Mouse (Mus musculus) left cerebral cortex, postnatal 10 days (tissue): ENCODE data around the gene Il21r. TPM values are rescaled to one million over a fixed set of nuclear protein-coding genes. Genes with fewer than 3 reads are reported as not detected.

ENCODE experiments used
- DNase-seq, 2 experiments: peaks; one replicate each; pipeline ENCODE4 v3.0.0; 2021 to 2022; ENCODE audit warnings: low spot score in 2 of 2, mixed read lengths in 1 of 2; ENCODE audit errors: extremely low spot score in 1 of 2
- intact Hi-C: fragments of 180-260 bp; cut with DNase I; formaldehyde crosslinking; loops from one replicate; pipeline ENCODE4 v1.15.1; 2025
- total RNA-seq, 2 experiments: library from RNA; stranded (reverse); gene quantifications; 2 replicates each; pipeline ENCODE4 v1.2.3; 2021

Gene Il21r
- total RNA-seq, 2 experiments from 2014 or later = 0.90 to 1.0 TPM

DNA sequence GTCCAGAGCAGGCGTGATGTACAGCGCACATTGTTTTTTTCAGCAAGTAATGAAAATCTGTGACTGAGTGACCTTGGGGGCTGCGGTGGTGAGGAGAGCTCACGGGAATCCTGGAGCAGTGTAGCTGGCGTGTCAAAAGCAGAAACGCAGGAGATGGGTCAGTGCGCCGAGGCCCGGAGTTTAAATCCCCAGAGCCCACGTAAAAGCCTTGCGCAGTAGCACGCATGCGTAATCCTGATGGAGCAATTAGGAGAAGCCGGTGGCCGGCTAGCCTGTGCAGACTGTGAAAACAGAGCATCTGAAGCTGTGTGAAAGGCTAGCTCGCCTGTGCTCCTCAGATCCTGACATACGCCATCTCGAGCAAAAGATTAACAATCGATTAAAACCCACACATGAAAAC, 31.3 kb upstream of the Il21r start:
- no peak for DNase-seq
- intact Hi-C loops = no loop called here

DNA sequence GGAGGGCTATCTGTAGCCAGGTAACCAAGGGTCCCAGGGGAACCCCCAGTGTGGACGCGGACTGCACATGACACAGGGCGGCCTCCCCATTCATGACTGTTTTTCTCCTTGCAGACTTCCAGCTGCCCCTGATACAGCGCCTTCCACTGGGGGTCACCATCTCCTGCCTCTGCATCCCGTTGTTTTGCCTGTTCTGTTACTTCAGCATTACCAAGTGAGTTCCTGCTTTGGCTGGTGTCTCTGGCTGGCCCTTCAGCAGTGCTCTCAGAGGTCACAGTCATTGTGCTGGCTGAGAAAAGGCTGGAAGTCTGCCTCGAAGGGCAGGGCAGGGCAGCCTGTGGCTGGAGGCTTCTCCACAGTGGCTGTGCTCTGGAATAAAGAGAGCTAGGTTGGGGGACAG, 30.5 kb upstream of the Il21r start:
- intact Hi-C loops = no loop called here
- DNase-seq = no peak

GRCm38 (mm10) chr7:125573849-125574248, 29.4 kb upstream of the Il21r start:
- DNase-seq = no peak
- intact Hi-C loops = no loop called here

GRCm38 (mm10) chr7:125574832-125575231, 28.4 kb upstream of the Il21r start:
- intact Hi-C loops = no loop called here

DNA sequence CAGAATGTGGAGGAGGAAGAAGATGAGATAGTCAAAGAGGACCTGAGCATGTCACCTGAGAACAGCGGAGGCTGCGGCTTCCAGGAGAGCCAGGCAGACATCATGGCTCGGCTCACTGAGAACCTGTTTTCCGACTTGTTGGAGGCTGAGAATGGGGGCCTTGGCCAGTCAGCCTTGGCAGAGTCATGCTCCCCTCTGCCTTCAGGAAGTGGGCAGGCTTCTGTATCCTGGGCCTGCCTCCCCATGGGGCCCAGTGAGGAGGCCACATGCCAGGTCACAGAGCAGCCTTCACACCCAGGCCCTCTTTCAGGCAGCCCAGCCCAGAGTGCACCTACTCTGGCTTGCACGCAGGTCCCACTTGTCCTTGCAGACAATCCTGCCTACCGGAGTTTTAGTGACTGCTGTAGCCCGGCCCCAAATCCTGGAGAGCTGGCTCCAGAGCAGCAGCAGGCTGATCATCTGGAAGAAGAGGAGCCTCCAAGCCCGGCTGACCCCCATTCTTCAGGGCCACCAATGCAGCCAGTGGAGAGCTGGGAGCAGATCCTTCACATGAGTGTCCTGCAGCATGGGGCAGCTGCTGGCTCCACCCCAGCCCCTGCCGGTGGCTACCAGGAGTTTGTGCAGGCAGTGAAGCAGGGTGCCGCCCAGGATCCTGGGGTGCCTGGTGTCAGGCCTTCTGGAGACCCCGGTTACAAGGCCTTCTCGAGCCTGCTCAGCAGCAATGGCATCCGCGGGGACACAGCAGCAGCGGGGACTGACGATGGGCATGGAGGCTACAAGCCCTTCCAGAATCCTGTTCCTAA, 27.3 kb upstream of the Il21r start:
- intact Hi-C loops = no loop called here
- DNase-seq = no peak

More at GRCm38 (mm10) chr7:125574832-125575231, 28.4 kb upstream of the Il21r start:
- no peak for DNase-seq

- intact Hi-C loops = no loop called here
- peak in 1 of 2 experiments; percentile 81 for DNase-seq
Measured at GRCm38 (mm10) chr7:125576982-125577381, 26.2 kb upstream of the Il21r start.

DNA sequence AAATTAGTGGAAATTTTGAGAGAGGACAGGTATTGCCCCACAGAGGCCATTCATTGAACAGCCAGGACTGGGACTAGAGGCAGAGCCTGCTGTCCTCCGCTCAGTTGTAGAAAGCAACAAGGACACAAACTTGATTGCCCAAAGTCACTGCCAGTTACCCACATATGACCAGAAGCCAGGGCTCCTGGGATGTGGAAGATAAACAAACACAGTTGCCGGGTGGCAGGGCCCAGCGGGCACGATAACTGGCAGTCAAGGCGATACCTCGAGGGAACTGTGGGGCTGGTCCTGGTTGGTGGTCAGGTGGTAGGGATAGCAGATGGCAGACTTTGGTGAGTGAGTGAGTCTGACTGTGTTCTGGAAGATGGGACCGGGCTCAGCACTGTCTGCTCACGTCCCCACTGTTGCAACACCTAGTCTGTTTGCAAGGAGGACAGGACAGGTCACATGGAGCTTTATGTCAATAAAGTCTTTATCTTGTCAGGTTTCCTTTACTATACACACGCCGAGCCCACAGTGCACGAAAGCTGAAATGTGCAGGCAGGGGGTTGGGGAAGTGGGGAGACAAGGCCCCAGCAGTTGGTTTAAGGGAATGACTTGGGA, 25.6 kb upstream of the Il21r start:
- intact Hi-C loops = no loop called here
- no peak for DNase-seq

- intact Hi-C loops = no loop called here
- no peak for DNase-seq
Measured at GRCm38 (mm10) chr7:125578106-125578505, 25.1 kb upstream of the Il21r start.

DNA sequence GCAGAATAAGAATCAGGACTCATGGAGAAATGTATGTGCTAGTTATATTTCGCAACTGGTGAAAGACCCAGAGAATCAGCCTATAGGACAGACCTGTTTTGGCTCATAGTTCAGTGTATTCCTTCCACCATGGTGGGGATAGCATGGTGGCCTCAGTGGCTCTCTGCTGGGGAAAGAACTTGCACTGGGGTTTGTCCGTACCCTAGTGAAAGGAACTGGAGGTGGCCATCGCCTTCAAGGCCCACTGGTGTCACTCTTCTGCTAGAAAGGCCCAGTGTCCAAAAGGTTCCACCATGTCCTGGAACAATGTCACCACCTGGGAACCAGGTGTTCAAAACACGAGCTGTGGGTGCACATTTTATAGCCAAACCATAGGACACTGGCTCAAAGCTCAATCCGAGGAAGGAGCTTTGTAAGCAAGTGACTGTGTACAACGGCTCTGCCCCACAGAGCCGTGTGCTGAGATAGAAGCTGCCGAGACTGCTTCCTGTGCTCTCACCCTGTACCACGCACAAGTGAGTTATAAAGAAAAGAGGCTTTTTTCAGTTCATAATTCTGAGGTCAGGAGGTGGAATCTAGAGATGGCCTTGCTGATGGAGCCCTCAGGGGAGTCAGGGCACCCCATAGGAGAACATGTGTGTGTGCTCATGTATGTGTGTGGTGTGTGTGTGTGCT, 23.5 kb upstream of the Il21r start:
- intact Hi-C loops = loop anchor here (5.0 kb wide), 1 partner anchor 92 kb away; no protein-coding TSS in a partner anchor
- DNase-seq = no peak

GRCm38 (mm10) chr7:125580220-125580549, 23.0 kb upstream of the Il21r start:
- DNase-seq = no peak
- intact Hi-C loops = loop anchor here (5.0 kb wide), 1 partner anchor 93 kb away; no protein-coding TSS in a partner anchor

- intact Hi-C loops = loop anchor here (1.0 to 5.0 kb wide), 2 partner anchors 93 to 108 kb away; no protein-coding TSS in a partner anchor
- DNase-seq = no peak
Measured at GRCm38 (mm10) chr7:125580625-125581316, 22.5 kb upstream of the Il21r start.

DNA sequence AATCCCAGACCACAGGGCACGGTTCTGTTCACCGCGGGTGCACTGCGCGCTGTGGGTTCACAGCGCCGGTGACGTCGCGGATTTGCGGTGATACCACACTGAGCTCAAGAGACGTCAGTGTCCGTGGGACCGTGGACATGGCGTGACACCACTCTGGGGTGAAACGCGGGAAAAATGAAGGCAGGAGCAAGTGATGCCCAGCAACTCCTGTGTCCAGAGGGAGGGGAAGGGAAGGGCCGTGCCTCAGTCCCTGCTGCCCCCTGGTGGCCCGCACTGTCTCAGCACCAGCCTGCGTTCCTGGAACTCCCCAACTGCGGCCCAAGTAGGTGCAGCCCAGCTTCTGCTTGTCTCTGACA, 21.9 kb upstream of the Il21r start:
- intact Hi-C loops = loop anchor here (1.0 to 5.0 kb wide), 2 partner anchors 94 to 109 kb away; no protein-coding TSS in a partner anchor
- DNase-seq = peak; percentile 87 to 91

- intact Hi-C loops = loop anchor here (5.0 kb wide), 1 partner anchor 96 kb away; no protein-coding TSS in a partner anchor
- DNase-seq = no peak
Measured at GRCm38 (mm10) chr7:125583325-125584004, 19.8 kb upstream of the Il21r start.

GRCm38 (mm10) chr7:125584005-125584369, 19.2 kb upstream of the Il21r start:
- intact Hi-C loops = loop anchor here (5.0 kb wide), 1 partner anchor 97 kb away; no protein-coding TSS in a partner anchor
- DNase-seq = no peak

- no peak for DNase-seq
- intact Hi-C loops = no loop called here
Measured at GRCm38 (mm10) chr7:125586355-125586754, 16.9 kb upstream of the Il21r start.

DNA sequence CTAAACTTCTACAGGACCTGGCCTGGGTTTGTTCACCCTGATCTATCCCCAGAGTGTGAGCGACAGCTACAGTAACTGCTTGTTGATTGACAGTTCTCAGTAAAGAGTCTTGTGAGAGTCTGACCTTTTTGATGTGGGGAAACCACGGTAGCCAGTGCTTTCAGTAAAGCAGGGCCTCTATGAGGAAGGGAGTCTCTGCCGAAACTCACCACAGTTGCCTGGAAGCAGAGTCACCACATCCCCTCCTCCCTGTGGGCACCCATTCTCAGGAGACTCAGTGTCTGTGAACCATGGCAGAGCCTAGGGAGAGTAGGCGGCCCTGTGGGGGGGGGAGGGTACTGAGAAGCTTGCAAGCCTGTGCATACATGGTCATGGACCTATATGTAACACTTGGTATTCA, 14.5 kb upstream of the Il21r start:
- intact Hi-C loops = no loop called here
- no peak for DNase-seq

- intact Hi-C loops = no loop called here
- DNase-seq = no peak
Measured at GRCm38 (mm10) chr7:125589896-125590295, 13.3 kb upstream of the Il21r start.

DNA sequence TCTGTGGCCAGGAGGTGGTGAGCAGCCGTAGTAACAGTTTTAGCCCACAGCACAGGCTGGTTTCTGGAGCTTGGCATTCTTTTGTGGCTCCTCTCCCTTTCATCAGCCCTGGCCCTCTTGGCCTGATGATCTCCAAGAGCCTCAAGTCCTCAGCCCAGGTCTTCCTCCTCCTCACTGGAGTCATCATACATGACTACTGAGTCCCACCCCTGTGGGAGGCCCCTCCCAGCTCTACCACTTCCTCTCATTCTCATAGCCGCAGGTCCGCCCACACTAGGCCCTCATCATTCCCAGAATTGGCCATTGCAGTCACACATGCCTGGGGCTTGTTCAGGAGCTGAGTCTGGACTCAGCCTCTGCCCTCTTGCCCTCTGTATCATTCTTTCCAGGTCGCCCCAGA, 9.4 kb upstream of the Il21r start:
- no peak for DNase-seq
- intact Hi-C loops = no loop called here

DNA sequence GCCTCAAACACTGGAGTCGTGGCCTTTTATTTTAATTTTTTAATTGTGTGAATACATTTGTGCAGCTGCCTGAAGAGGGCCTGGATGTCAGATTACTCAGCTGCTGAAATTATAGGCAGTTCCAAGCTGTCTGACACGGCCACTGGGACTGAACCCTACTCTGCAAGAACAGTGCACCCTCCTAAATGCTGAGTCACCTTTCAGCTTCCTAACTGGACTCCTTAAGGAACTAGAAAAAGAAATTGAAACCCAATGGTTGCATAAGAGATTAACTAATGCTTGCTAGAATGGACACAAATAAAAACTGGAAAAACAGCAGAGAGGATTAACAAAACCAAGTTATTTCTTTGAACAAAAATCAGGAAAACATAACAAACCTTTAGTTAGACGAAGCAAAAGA, 6.8 kb upstream of the Il21r start:
- no peak for DNase-seq
- intact Hi-C loops = no loop called here
